Mouse (Mus musculus) liver, adult 2 months (tissue): ENCODE results near the gene Dapk2.

Experiments used
- CTCF ChIP-seq: fragments of 200-500 bp; IDR thresholded peaks from 2 replicates; pipeline ENCODE4 v1.5.1; 2011; ENCODE audit warnings: low read depth, low read length, control low read depth
- POLR2A ChIP-seq: fragments of 200-500 bp; IDR thresholded peaks from 2 replicates; pipeline ENCODE4 v1.6.1; 2011; ENCODE audit warnings: low read length, control low read depth; ENCODE audit not compliant: insufficient read depth; ENCODE audit errors: extremely low read depth

GRCm38 (mm10) chr9:66116890-66117289, 41.1 kb upstream of the Dapk2 start:
- TF ChIP-seq POLR2A, result no peak
- TF ChIP-seq CTCF, result no peak
